Mouse (Mus musculus): ENCODE data around the gene Bmi1. TPM values are rescaled to one million over a fixed set of nuclear protein-coding genes. Genes with fewer than 3 reads are reported as not detected.

The Bmi1 gene
- 14.0 and 15.6 TPM in 2 replicates for polyA plus RNA-seq (2015; fragmentation: Nextera tagmentation; extraction: Ambion mirVana)

GRCm38 (mm10) chr2:18676936-18677491 lies at the start of gene Bmi1:
Bmi1 (plus strand) TSS chr2:18677018.
- H3K27me3 ChIP-seq (replicated peaks; ENCODE audit: control insufficient read depth, insufficient read depth, low read length), result peaks cover 6% of the 10 kb centered on the region; the same call in 1 of the 2 replicates
- WGBS, result 0% methylated on average over 42 of the region's 77 CpGs
- peak within 1 kb of the TSS; percentile 80 for H3K4me2 ChIP-seq (ENCODE audit: low read length)
- H3K4me3 ChIP-seq (ENCODE audit: low read length), result peak within 1 kb of the TSS; percentile 75
- H3K9me3 ChIP-seq (ENCODE audit: control insufficient read depth, low read length), result no peaks in the 10 kb centered on the region
- H3K27ac ChIP-seq (ENCODE audit: low read depth, low read length), result peak within 1 kb of the TSS; percentile 96
- no peaks in the 10 kb centered on the region for H3K36me3 ChIP-seq (ENCODE audit: control insufficient read depth, insufficient read depth, low read length)
- H3K9ac ChIP-seq (ENCODE audit: low read depth, low read length), result peak within 1 kb of the TSS; percentile 96
- H3K4me1 ChIP-seq (ENCODE audit: control insufficient read depth, insufficient read depth, low read depth, low read length), result peaks cover 19% of the 10 kb centered on the region
- ATAC-seq, result peak; percentile 71

GRCm38 (mm10) chr2:18630547-18630946 lies 46.3 kb upstream of the Bmi1 start:
- no peak for ATAC-seq
- Histone ChIP-seq H3K9ac (ENCODE audit: low read depth, low read length) (no peak overlapping the region), H3K27me3 (replicated peaks; ENCODE audit: control insufficient read depth, insufficient read depth, low read length) (no peaks in the 10 kb centered on the region), H3K4me1 (ENCODE audit: control insufficient read depth, insufficient read depth, low read depth, low read length) (no peaks in the 10 kb centered on the region), H3K27ac (ENCODE audit: low read depth, low read length) (no peak overlapping the region), H3K9me3 (ENCODE audit: control insufficient read depth, low read length) (no peaks in the 10 kb centered on the region), H3K4me2 (ENCODE audit: low read length) (no peak overlapping the region), H3K36me3 (ENCODE audit: control insufficient read depth, insufficient read depth, low read length) (no peaks in the 10 kb centered on the region), H3K4me3 (ENCODE audit: low read length) (no peak overlapping the region)
- 77% methylated on average over 5 of the region's 5 CpGs for WGBS

GRCm38 (mm10) chr2:18635052-18635451 lies 41.8 kb upstream of the Bmi1 start:
- ATAC-seq, result peak; percentile 96
- no peaks in the 10 kb centered on the region for H3K36me3 ChIP-seq (ENCODE audit: control insufficient read depth, insufficient read depth, low read length)
- H3K4me3 ChIP-seq (ENCODE audit: low read length), result no peak overlapping the region
- H3K9ac ChIP-seq (ENCODE audit: low read depth, low read length), result no peak overlapping the region
- H3K4me1 ChIP-seq (ENCODE audit: control insufficient read depth, insufficient read depth, low read depth, low read length), result no peaks in the 10 kb centered on the region
- no peak overlapping the region for H3K4me2 ChIP-seq (ENCODE audit: low read length)
- H3K27ac ChIP-seq (ENCODE audit: low read depth, low read length), result no peak overlapping the region
- WGBS, result 65% methylated on average over 8 of the region's 8 CpGs
- no peaks in the 10 kb centered on the region for H3K27me3 ChIP-seq (replicated peaks; ENCODE audit: control insufficient read depth, insufficient read depth, low read length)
- H3K9me3 ChIP-seq (ENCODE audit: control insufficient read depth, low read length), result no peaks in the 10 kb centered on the region

- WGBS, result 78% methylated on average over 4 of the region's 4 CpGs
- Histone ChIP-seq H3K27ac (ENCODE audit: low read depth, low read length) (no peak overlapping the region), H3K4me3 (ENCODE audit: low read length) (no peak overlapping the region), H3K27me3 (replicated peaks; ENCODE audit: control insufficient read depth, insufficient read depth, low read length) (no peaks in the 10 kb centered on the region), H3K36me3 (ENCODE audit: control insufficient read depth, insufficient read depth, low read length) (no peaks in the 10 kb centered on the region), H3K4me1 (ENCODE audit: control insufficient read depth, insufficient read depth, low read depth, low read length) (no peaks in the 10 kb centered on the region), H3K4me2 (ENCODE audit: low read length) (no peak overlapping the region), H3K9me3 (ENCODE audit: control insufficient read depth, low read length) (peaks cover 2% of the 10 kb centered on the region; the same call in 1 of the 2 replicates), H3K9ac (ENCODE audit: low read depth, low read length) (no peak overlapping the region)
- ATAC-seq, result no peak
Measured at GRCm38 (mm10) chr2:18648563-18648962, 28.3 kb upstream of the Bmi1 start.

GRCm38 (mm10) chr2:18654821-18655220 lies 22.0 kb upstream of the Bmi1 start:
- Histone ChIP-seq H3K36me3 (ENCODE audit: control insufficient read depth, insufficient read depth, low read length) (no peaks in the 10 kb centered on the region), H3K27me3 (replicated peaks; ENCODE audit: control insufficient read depth, insufficient read depth, low read length) (no peaks in the 10 kb centered on the region), H3K9ac (ENCODE audit: low read depth, low read length) (no peak overlapping the region), H3K27ac (ENCODE audit: low read depth, low read length) (no peak overlapping the region), H3K9me3 (ENCODE audit: control insufficient read depth, low read length) (peaks cover 2% of the 10 kb centered on the region; the same call in 1 of the 2 replicates), H3K4me2 (ENCODE audit: low read length) (no peak overlapping the region), H3K4me3 (ENCODE audit: low read length) (no peak overlapping the region), H3K4me1 (ENCODE audit: control insufficient read depth, insufficient read depth, low read depth, low read length) (no peaks in the 10 kb centered on the region)
- ATAC-seq, result no peak
- 75% methylated on average over 5 of the region's 5 CpGs for WGBS

GRCm38 (mm10) chr2:18664003-18664402 lies 12.8 kb upstream of the Bmi1 start:
- no peak for ATAC-seq

GRCm38 (mm10) chr2:18671041-18671440 lies 5.8 kb upstream of the Bmi1 start:
- 12% methylated on average over 6 of the region's 6 CpGs for WGBS
- no peak overlapping the region for H3K4me2 ChIP-seq (ENCODE audit: low read length)

More at GRCm38 (mm10) chr2:18664003-18664402, 12.8 kb upstream of the Bmi1 start:
- Histone ChIP-seq H3K9me3 (ENCODE audit: control insufficient read depth, low read length) (no peaks in the 10 kb centered on the region), H3K4me2 (ENCODE audit: low read length) (no peak overlapping the region), H3K9ac (ENCODE audit: low read depth, low read length) (no peak overlapping the region), H3K36me3 (ENCODE audit: control insufficient read depth, insufficient read depth, low read length) (no peaks in the 10 kb centered on the region), H3K27ac (ENCODE audit: low read depth, low read length) (no peak overlapping the region), H3K4me3 (ENCODE audit: low read length) (no peak overlapping the region), H3K27me3 (replicated peaks; ENCODE audit: control insufficient read depth, insufficient read depth, low read length) (no peaks in the 10 kb centered on the region), H3K4me1 (ENCODE audit: control insufficient read depth, insufficient read depth, low read depth, low read length) (no peaks in the 10 kb centered on the region)
- 92% methylated on average over 3 of the region's 3 CpGs for WGBS

GRCm38 (mm10) chr2:18672133-18672765 lies 4.6 kb upstream of the Bmi1 start, which contains the start of gene Commd3:
Commd3 (plus strand) TSS chr2:18672384.
- H3K27ac ChIP-seq (ENCODE audit: low read depth, low read length), result peak within 1 kb of the TSS; percentile 99
- H3K4me3 ChIP-seq (ENCODE audit: low read length), result peak within 1 kb of the TSS; percentile 93
- H3K4me1 ChIP-seq (ENCODE audit: control insufficient read depth, insufficient read depth, low read depth, low read length), result peaks cover 6% of the 10 kb centered on the region
- H3K4me2 ChIP-seq (ENCODE audit: low read length), result peak within 1 kb of the TSS; percentile 86
- peak within 1 kb of the TSS; percentile 99 for H3K9ac ChIP-seq (ENCODE audit: low read depth, low read length)
- H3K9me3 ChIP-seq (ENCODE audit: control insufficient read depth, low read length), result no peaks in the 10 kb centered on the region
- H3K36me3 ChIP-seq (ENCODE audit: control insufficient read depth, insufficient read depth, low read length), result no peaks in the 10 kb centered on the region
- H3K27me3 ChIP-seq (replicated peaks; ENCODE audit: control insufficient read depth, insufficient read depth, low read length), result no peaks in the 10 kb centered on the region
- under 1% methylated on average over 76 of the region's 91 CpGs for WGBS
- ATAC-seq, result peak; percentile 93

More at GRCm38 (mm10) chr2:18671041-18671440, 5.8 kb upstream of the Bmi1 start:
- H3K27me3 ChIP-seq (replicated peaks; ENCODE audit: control insufficient read depth, insufficient read depth, low read length), result no peaks in the 10 kb centered on the region
- no peak overlapping the region for H3K9ac ChIP-seq (ENCODE audit: low read depth, low read length)
- H3K9me3 ChIP-seq (ENCODE audit: control insufficient read depth, low read length), result no peaks in the 10 kb centered on the region
- H3K36me3 ChIP-seq (ENCODE audit: control insufficient read depth, insufficient read depth, low read length), result no peaks in the 10 kb centered on the region
- ATAC-seq, result no peak
- no peak overlapping the region for H3K27ac ChIP-seq (ENCODE audit: low read depth, low read length)
- no peak overlapping the region for H3K4me3 ChIP-seq (ENCODE audit: low read length)
- H3K4me1 ChIP-seq (ENCODE audit: control insufficient read depth, insufficient read depth, low read depth, low read length), result peaks cover 6% of the 10 kb centered on the region

GRCm38 (mm10) chr2:18672766-18673164 lies 4.1 kb upstream of the Bmi1 start:
- H3K9me3 ChIP-seq (ENCODE audit: control insufficient read depth, low read length), result no peaks in the 10 kb centered on the region
- H3K4me2 ChIP-seq (ENCODE audit: low read length), result peak overlapping the region; percentile 86
- 1% methylated on average over 11 of the region's 11 CpGs for WGBS
- peak overlapping the region; percentile 99 for H3K9ac ChIP-seq (ENCODE audit: low read depth, low read length)
- H3K27ac ChIP-seq (ENCODE audit: low read depth, low read length), result peak overlapping the region; percentile 99
- peak overlapping the region; percentile 93 for H3K4me3 ChIP-seq (ENCODE audit: low read length)
- peaks cover 6% of the 10 kb centered on the region for H3K4me1 ChIP-seq (ENCODE audit: control insufficient read depth, insufficient read depth, low read depth, low read length)
- no peaks in the 10 kb centered on the region for H3K36me3 ChIP-seq (ENCODE audit: control insufficient read depth, insufficient read depth, low read length)
- no peaks in the 10 kb centered on the region for H3K27me3 ChIP-seq (replicated peaks; ENCODE audit: control insufficient read depth, insufficient read depth, low read length)
- ATAC-seq, result no peak
